Mouse (Mus musculus) liver, postnatal 0 days (tissue): ENCODE results near the gene 4930568D16Rik.

Experiments used
- CTCF ChIP-seq: sonication (generic); IDR thresholded peaks from 2 replicates; pipeline ENCODE4 v1.5.1; 2016; ENCODE audit warnings: antibody characterized with exemption, low read depth
- EP300 ChIP-seq: IDR thresholded peaks from 2 replicates; pipeline ENCODE4 v1.6.1; 2016; ENCODE audit warnings: antibody characterized with exemption, low read depth, mild to moderate bottlenecking

DNA sequence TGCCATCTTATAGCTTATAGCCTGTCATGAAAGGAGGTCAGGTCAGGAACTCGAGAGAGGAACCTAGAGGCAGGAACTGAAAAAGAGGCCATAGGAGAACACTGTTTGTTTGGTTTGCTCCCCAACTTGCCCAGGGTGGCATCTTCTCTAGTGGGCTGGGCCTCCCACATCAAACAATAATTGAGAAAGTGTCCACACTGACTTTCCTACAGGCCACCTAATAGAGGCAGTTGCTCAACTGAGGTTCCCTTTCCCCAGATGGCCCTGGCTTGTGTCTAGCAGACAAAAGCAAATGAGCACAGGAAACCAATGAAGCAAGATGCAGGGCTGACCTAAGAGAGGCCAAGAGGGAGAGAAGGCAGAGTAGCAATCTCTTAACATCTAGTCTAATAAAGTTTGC lies 59.4 kb downstream of the 4930568D16Rik start:
- TF ChIP-seq EP300 (no peak), CTCF (no peak)
